In genomic region chr11:115841961-115842550, GRCm38 (mm10) we compare ENCODE assay signal across 9 mouse cellular contexts. TPM values are rescaled to one million over a fixed set of nuclear protein-coding genes. Genes with fewer than 3 reads are reported as not detected.
DNase-seq lines count a peak whose midpoint lies in the region; ATAC-seq and TF ChIP-seq lines count a peak whose summit lies in the region.
"Had no signal": no experiment of that assay in that cellular context is flagged by ENCODE, and none has a peak within 500 bp of the region (broad histone marks: within the 10 kb centered on the region; RNA-seq: fewer than 3 reads in every experiment).

No protein-coding gene starts in this region.

- in situ Hi-C loops in Patski (cut with MboI; ENCODE audit: low pct_unique_long_range_greater_than_20kb), result no loop called here

- CTCF ChIA-PET in Patski (lab: Charles Lee), result interaction anchor here (1.1 to 4.7 kb wide), 7 partner anchors 12 to 119 kb away, joined by 3 to 46 read pairs (median 4); no protein-coding TSS in a partner anchor

- no peaks in the 10 kb centered on the region; the same call in 1 of the 2 replicates for H3K9me3 ChIP-seq in heart, embryonic 11.5 days (replicated peaks; ENCODE audit: control insufficient read depth, low read length)
- H3K9me3 ChIP-seq in stomach, embryonic 14.5 days (ENCODE audit: control insufficient read depth, low read depth, low read length), result no peaks in the 10 kb centered on the region
- H3K9me3 ChIP-seq: hindbrain, embryonic 15.5 days had no signal

- H3K27ac ChIP-seq in heart, embryonic 11.5 days (ENCODE audit: low read depth, low read length), result peak overlapping the region; percentile 97
- peak overlapping the region; percentile 88 for H3K27ac ChIP-seq in stomach, embryonic 14.5 days (ENCODE audit: low read length)
- H3K27ac ChIP-seq: hindbrain, embryonic 15.5 days had no signal

- peaks cover 62% of the 10 kb centered on the region for H3K4me1 ChIP-seq in heart, embryonic 11.5 days (ENCODE audit: control insufficient read depth, insufficient read depth, low read length)
- H3K4me1 ChIP-seq in stomach, embryonic 14.5 days (ENCODE audit: control insufficient read depth, insufficient read depth, low read length), result peaks cover 40% of the 10 kb centered on the region
- H3K4me1 ChIP-seq: hindbrain, embryonic 15.5 days had no signal

- peak overlapping the region; percentile 43; the same call in 1 of the 2 replicates for H3K9ac ChIP-seq in heart, embryonic 11.5 days (ENCODE audit: low read depth, low read length)
- H3K9ac ChIP-seq in stomach, embryonic 14.5 days (replicated peaks; ENCODE audit: low read depth, low read length), result no peak overlapping the region
- H3K9ac ChIP-seq: hindbrain, embryonic 15.5 days had no signal

- WGBS in heart, embryonic 11.5 days (ENCODE audit: insufficient replicate concordance), result 2% methylated on average over 6 of the region's 6 CpGs
- WGBS in stomach, embryonic 14.5 days, result 10% methylated on average over 6 of the region's 6 CpGs

- peak overlapping the region; percentile 46 for H3K4me2 ChIP-seq in heart, embryonic 11.5 days
- no peak overlapping the region for H3K4me2 ChIP-seq in stomach, embryonic 14.5 days (replicated peaks; ENCODE audit: low read depth, low read length)
- H3K4me2 ChIP-seq: hindbrain, embryonic 15.5 days had no signal

- ATAC-seq in Patski, result peak; percentile 59
- peak; percentile 82 for ATAC-seq in heart, embryonic 11.5 days (replicated peaks; ENCODE audit: insufficient number of reproducible peaks, low FRiP score, low TSS enrichment)
- peak; percentile 70 for ATAC-seq in stomach, embryonic 14.5 days (ENCODE audit: insufficient number of reproducible peaks, insufficient read depth, low FRiP score, low read depth)

- POLR2A ChIA-PET in Patski (lab: Charles Lee), result interaction anchor here (0.6 to 3.3 kb wide), 7 partner anchors 9 to 66 kb away, joined by 3 to 27 read pairs (median 5); partner anchors contain the start of genes Caskin2 and Tsen54

- no peak for TF ChIP-seq CTCF in Patski (IDR thresholded peaks at IDR 0.05)

- no peak overlapping the region for H3K4me3 ChIP-seq in heart, embryonic 11.5 days (ENCODE audit: low read depth, low read length)
- no peak overlapping the region for H3K4me3 ChIP-seq in stomach, embryonic 14.5 days (ENCODE audit: low read depth, low read length)
- H3K4me3 ChIP-seq: hindbrain, embryonic 15.5 days had no signal

- H3K36me3 ChIP-seq in heart, embryonic 11.5 days (ENCODE audit: control insufficient read depth, insufficient read depth, low read length), result peaks cover 11% of the 10 kb centered on the region
- peaks cover 7% of the 10 kb centered on the region; the same call in 1 of the 2 replicates for H3K36me3 ChIP-seq in stomach, embryonic 14.5 days (ENCODE audit: control insufficient read depth, insufficient read depth, low read length)
- H3K36me3 ChIP-seq: hindbrain, embryonic 15.5 days had no signal

- intact Hi-C loops in gastrocnemius, postnatal 14 days (cut with DNase I; ENCODE audit: low total_unique reads), result no loop called here

- peak; percentile 37 for DNase-seq in adrenal gland, adult 2 months
- no peak for DNase-seq in adrenal gland, postnatal 25 days
- DNase-seq in Patski (ENCODE audit: low read depth, low spot score), result no peak
- peak; percentile 52 to 64 for DNase-seq in kidney, postnatal 4 days
- DNase-seq in gastrocnemius, postnatal 14 days, result no peak
- DNase-seq in layer of hippocampus, adult 9-10 months (ENCODE audit: low spot score), result no peak

- no peaks in the 10 kb centered on the region for H3K27me3 ChIP-seq in Patski
- no peaks in the 10 kb centered on the region for H3K27me3 ChIP-seq in heart, embryonic 11.5 days (ENCODE audit: control insufficient read depth, insufficient read depth, low read length)
- no peaks in the 10 kb centered on the region for H3K27me3 ChIP-seq in stomach, embryonic 14.5 days (ENCODE audit: control insufficient read depth, insufficient read depth, low read length)
- H3K27me3 ChIP-seq: hindbrain, embryonic 15.5 days had no signal

RNA-seq across cellular contexts. Expression of gene Myo15b, which starts 16.1 kb away (rescaled TPM):
- under 1 TPM in 1 of 2 experiments, not detected in 1; 0.35 TPM for total RNA-seq in adrenal gland, adult 2 months (2021)
- 0.13 and 0.47 TPM in 2 replicates for polyA plus RNA-seq in adrenal gland, adult 2 months (2012; rRNA removed)
- total RNA-seq in adrenal gland, postnatal 25 days (2021), result 0.36 TPM in 1 of 2 replicates, not detected in the other
- polyA plus RNA-seq in Patski (2021), result 1.4 TPM
- polyA plus RNA-seq in heart, embryonic 11.5 days (2014; fragmentation: Nextera tagmentation; extraction: Ambion mirVana), result 0.06 and 0.39 TPM in 2 replicates
- polyA plus RNA-seq in stomach, embryonic 14.5 days (2014; fragmentation: Nextera tagmentation; extraction: Ambion mirVana), result 3.1 and 5.9 TPM in 2 replicates
- total RNA-seq in gastrocnemius, postnatal 14 days (2021), result under 1 TPM in 1 of 2 experiments, not detected in 1; 0.09 TPM

RNA-seq across cellular contexts. Expression of gene Llgl2, which starts 18.2 kb away (rescaled TPM):
- total RNA-seq in adrenal gland, adult 2 months (2021), result 10 to 100 TPM in 1 of 2 experiments, 1 to 10 TPM in 1; 7.6 to 13.1 TPM
- 24.4 and 29.5 TPM in 2 replicates for polyA plus RNA-seq in adrenal gland, adult 2 months (2012; rRNA removed)
- total RNA-seq in adrenal gland, postnatal 25 days (2021), result 8.4 and 11.8 TPM in 2 replicates
- polyA plus RNA-seq in Patski (2021), result 163 TPM
- polyA plus RNA-seq in heart, embryonic 11.5 days (2014; fragmentation: Nextera tagmentation; extraction: Ambion mirVana), result 21.5 and 22.4 TPM in 2 replicates
- 37.6 and 41.1 TPM in 2 replicates for polyA plus RNA-seq in stomach, embryonic 14.5 days (2014; fragmentation: Nextera tagmentation; extraction: Ambion mirVana)
- total RNA-seq in gastrocnemius, postnatal 14 days (2021), result 10 to 100 TPM; 11.2 to 11.5 TPM

RNA-seq across cellular contexts. Expression of gene Tsen54, which starts 27.5 kb away (rescaled TPM):
- 10 to 100 TPM; 15.8 to 20.7 TPM for total RNA-seq in adrenal gland, adult 2 months (2021)
- polyA plus RNA-seq in adrenal gland, adult 2 months (2012; rRNA removed), result 43.9 and 61.6 TPM in 2 replicates
- total RNA-seq in adrenal gland, postnatal 25 days (2021), result 20.7 and 27.4 TPM in 2 replicates
- 52.3 TPM for polyA plus RNA-seq in Patski (2021)
- polyA plus RNA-seq in heart, embryonic 11.5 days (2014; fragmentation: Nextera tagmentation; extraction: Ambion mirVana), result 20.8 TPM in 2 replicates
- polyA plus RNA-seq in stomach, embryonic 14.5 days (2014; fragmentation: Nextera tagmentation; extraction: Ambion mirVana), result 24.3 and 25.0 TPM in 2 replicates
- 1 to 10 TPM; 5.8 to 7.8 TPM for total RNA-seq in gastrocnemius, postnatal 14 days (2021)

RNA-seq across cellular contexts. Expression of gene Caskin2, which starts 28.6 kb away (rescaled TPM):
- total RNA-seq in adrenal gland, adult 2 months (2021), result 10 to 100 TPM; 53.7 to 64.2 TPM
- polyA plus RNA-seq in adrenal gland, adult 2 months (2012; rRNA removed), result 110 and 114 TPM in 2 replicates
- total RNA-seq in adrenal gland, postnatal 25 days (2021), result 56.2 and 73.4 TPM in 2 replicates
- polyA plus RNA-seq in Patski (2021), result 29.7 TPM
- 17.4 and 18.1 TPM in 2 replicates for polyA plus RNA-seq in heart, embryonic 11.5 days (2014; fragmentation: Nextera tagmentation; extraction: Ambion mirVana)
- polyA plus RNA-seq in stomach, embryonic 14.5 days (2014; fragmentation: Nextera tagmentation; extraction: Ambion mirVana), result 14.3 and 15.3 TPM in 2 replicates
- 10 to 100 TPM; 18.4 to 20.1 TPM for total RNA-seq in gastrocnemius, postnatal 14 days (2021)

RNA-seq across cellular contexts. Expression of gene Smim5, which starts 57.7 kb away (rescaled TPM):
- 1 to 10 TPM in 1 of 2 experiments, under 1 TPM in 1; 0.58 to 1.3 TPM for total RNA-seq in adrenal gland, adult 2 months (2021)
- polyA plus RNA-seq in adrenal gland, adult 2 months (2012; rRNA removed), result 0.86 and 0.99 TPM in 2 replicates
- total RNA-seq in adrenal gland, postnatal 25 days (2021), result 0.73 TPM in 1 of 2 replicates, not detected in the other
- polyA plus RNA-seq in Patski (2021), result 1.6 TPM
- polyA plus RNA-seq in heart, embryonic 11.5 days (2014; fragmentation: Nextera tagmentation; extraction: Ambion mirVana), result 19.6 and 21.8 TPM in 2 replicates
- 2.1 TPM in 2 replicates for polyA plus RNA-seq in stomach, embryonic 14.5 days (2014; fragmentation: Nextera tagmentation; extraction: Ambion mirVana)
- total RNA-seq in gastrocnemius, postnatal 14 days (2021), result 1 to 10 TPM; 2.2 to 2.4 TPM

Comparison
In these comparisons a context has a peak if more than half of its experiments do, and no peak if none do; other contexts are left out.
1. DNase-seq: peak in adrenal gland, adult 2 months (single experiment) and kidney, postnatal 4 days (2 of 2); none in adrenal gland, postnatal 25 days (single experiment), Patski (single experiment), gastrocnemius, postnatal 14 days (single experiment) and layer of hippocampus, adult 9-10 months (single experiment).
2. Peak in every context shown above with its lines, with median percentiles within 50 percentile points of each other: ATAC-seq.